19 mouse cellular contexts compared by ENCODE assay signal in genomic region chr4:57109543-57109942, GRCm38 (mm10). TPM values are rescaled to one million over a fixed set of nuclear protein-coding genes. Genes with fewer than 3 reads are reported as not detected.
A peak's percentile ranks its signal among the peaks of the same experiment; 100 is the strongest.
DNase-seq lines count a peak whose midpoint lies in the region; ATAC-seq lines count a peak whose summit lies in the region.
"Had no signal": no experiment of that assay in that cellular context is flagged by ENCODE, and none has a peak within 500 bp of the region (broad histone marks: within the 10 kb centered on the region; RNA-seq: fewer than 3 reads in every experiment).

No protein-coding gene starts in this region.

- no peak for DNase-seq in forebrain, embryonic 10.5 days (ENCODE audit: extremely low spot score, low spot score)
- DNase-seq in retina, embryonic 14.5 days (ENCODE audit: low spot score), result peak; percentile 55
- no peak for DNase-seq in thymus, adult 18-20 months
- DNase-seq in thymus, postnatal 0 days (ENCODE audit: low spot score), result no peak
- DNase-seq: adrenal gland, adult 2 months; adrenal gland, postnatal 25 days; cerebellum, postnatal 10 days; gastrocnemius, adult 2 months; gastrocnemius, postnatal 25 days; heart, postnatal 36 days had no signal

- no peaks in the 10 kb centered on the region for H3K27me3 ChIP-seq in forebrain, embryonic 16.5 days (replicated peaks; ENCODE audit: control insufficient read depth, insufficient read depth, low read length)
- no peaks in the 10 kb centered on the region for H3K27me3 ChIP-seq in forebrain, embryonic 10.5 days (ENCODE audit: poor library complexity, severe bottlenecking)
- peaks cover 19% of the 10 kb centered on the region for H3K27me3 ChIP-seq in megakaryocyte, embryonic 14.5 days (replicated peaks)
- no peaks in the 10 kb centered on the region for H3K27me3 ChIP-seq in midbrain, embryonic 15.5 days (replicated peaks)
- H3K27me3 ChIP-seq: embryonic facial prominence, embryonic 15.5 days; heart, embryonic 13.5 days; hindbrain, embryonic 12.5 days had no signal

- H3K27ac ChIP-seq in forebrain, embryonic 16.5 days (ENCODE audit: low read length), result no peak overlapping the region
- H3K27ac ChIP-seq in forebrain, embryonic 10.5 days, result no peak overlapping the region
- H3K27ac ChIP-seq in midbrain, embryonic 15.5 days, result peak overlapping the region; percentile 50; the same call in 1 of the 2 replicates
- H3K27ac ChIP-seq: embryonic facial prominence, embryonic 15.5 days; gastrocnemius, adult 2 months; heart, embryonic 13.5 days; hindbrain, embryonic 12.5 days had no signal

- no peak overlapping the region for H3K9ac ChIP-seq in forebrain, embryonic 16.5 days (replicated peaks; ENCODE audit: low read depth, low read length)
- no peak overlapping the region for H3K9ac ChIP-seq in midbrain, embryonic 15.5 days
- H3K9ac ChIP-seq: embryonic facial prominence, embryonic 15.5 days; heart, embryonic 13.5 days; hindbrain, embryonic 12.5 days had no signal

- H3K4me2 ChIP-seq in forebrain, embryonic 16.5 days (ENCODE audit: low read length), result no peak overlapping the region
- H3K4me2 ChIP-seq in midbrain, embryonic 15.5 days, result no peak overlapping the region
- H3K4me2 ChIP-seq: embryonic facial prominence, embryonic 15.5 days; heart, embryonic 13.5 days; hindbrain, embryonic 12.5 days had no signal

- no peak overlapping the region for H3K4me3 ChIP-seq in forebrain, embryonic 16.5 days (replicated peaks; ENCODE audit: low read length)
- no peak overlapping the region for H3K4me3 ChIP-seq in forebrain, embryonic 10.5 days
- peak overlapping the region; percentile 50 for H3K4me3 ChIP-seq in megakaryocyte, embryonic 14.5 days (replicated peaks)
- H3K4me3 ChIP-seq in midbrain, embryonic 15.5 days, result no peak overlapping the region
- H3K4me3 ChIP-seq: embryonic facial prominence, embryonic 15.5 days; erythroblast, embryonic 14.5 days; gastrocnemius, adult 2 months; heart, embryonic 13.5 days; hindbrain, embryonic 12.5 days had no signal

- ATAC-seq in forebrain, embryonic 16.5 days, result peak; percentile 57; the same call in 1 of the 2 replicates
- ATAC-seq in megakaryocyte, adult 5-6 weeks (ENCODE audit: poor library complexity, severe bottlenecking), result no peak
- peak; percentile 60; the same call in 1 of the 2 replicates for ATAC-seq in midbrain, embryonic 15.5 days (replicated peaks)
- ATAC-seq: intestine, embryonic 16.5 days had no signal

- no peaks in the 10 kb centered on the region for H3K36me3 ChIP-seq in forebrain, embryonic 16.5 days (ENCODE audit: control insufficient read depth, insufficient read depth)
- H3K36me3 ChIP-seq in forebrain, embryonic 10.5 days (replicated peaks), result no peaks in the 10 kb centered on the region
- no peaks in the 10 kb centered on the region for H3K36me3 ChIP-seq in megakaryocyte, embryonic 14.5 days (replicated peaks; ENCODE audit: low read length)
- H3K36me3 ChIP-seq in midbrain, embryonic 15.5 days (replicated peaks), result no peaks in the 10 kb centered on the region
- H3K36me3 ChIP-seq: embryonic facial prominence, embryonic 15.5 days; heart, embryonic 13.5 days; hindbrain, embryonic 12.5 days had no signal

- H3K9me3 ChIP-seq in forebrain, embryonic 16.5 days (ENCODE audit: control insufficient read depth, low read length), result no peaks in the 10 kb centered on the region
- no peaks in the 10 kb centered on the region for H3K9me3 ChIP-seq in forebrain, embryonic 10.5 days
- no peaks in the 10 kb centered on the region for H3K9me3 ChIP-seq in megakaryocyte, embryonic 14.5 days
- H3K9me3 ChIP-seq in midbrain, embryonic 15.5 days, result no peaks in the 10 kb centered on the region
- H3K9me3 ChIP-seq: embryonic facial prominence, embryonic 15.5 days; heart, embryonic 13.5 days; hindbrain, embryonic 12.5 days had no signal

- H3K4me1 ChIP-seq in forebrain, embryonic 16.5 days (replicated peaks; ENCODE audit: control insufficient read depth, insufficient read depth, low read length), result no peaks in the 10 kb centered on the region
- H3K4me1 ChIP-seq in forebrain, embryonic 10.5 days, result peaks cover 8% of the 10 kb centered on the region; the same call in 1 of the 2 replicates
- H3K4me1 ChIP-seq in megakaryocyte, embryonic 14.5 days, result peaks cover 28% of the 10 kb centered on the region
- peaks cover 9% of the 10 kb centered on the region; the same call in 1 of the 2 replicates for H3K4me1 ChIP-seq in midbrain, embryonic 15.5 days
- H3K4me1 ChIP-seq: heart, embryonic 13.5 days had no signal

- 35% methylated on average over 4 of the region's 4 CpGs for WGBS in forebrain, embryonic 16.5 days
- WGBS in forebrain, embryonic 10.5 days, result 82% methylated on average over 4 of the region's 4 CpGs
- 51% methylated on average over 4 of the region's 4 CpGs for WGBS in midbrain, embryonic 15.5 days

RNA-seq across cellular contexts. Expression of gene Epb41l4b, which starts 33.7 kb away (rescaled TPM):
- 0.67 and 1.2 TPM in 2 replicates for polyA plus RNA-seq in forebrain, embryonic 16.5 days (2015; fragmentation: Nextera tagmentation; extraction: Ambion mirVana)
- polyA plus RNA-seq in forebrain, embryonic 10.5 days (2016; fragmentation: Nextera tagmentation; extraction: Ambion mirVana), result 0.37 and 0.38 TPM in 2 replicates
- polyA plus RNA-seq in megakaryocyte, embryonic 14.5 days (2012; ENCODE audit: insufficient read depth, low replicate concordance), result 0.46 TPM in 1 of 2 replicates, not detected in the other
- total RNA-seq in megakaryocyte, adult 5-6 weeks (2015), result 2.8 and 3.4 TPM in 2 replicates
- total RNA-seq in megakaryocyte, adult 5-6 weeks (2017), result 2.9 and 4.1 TPM in 2 replicates
- polyA plus RNA-seq in midbrain, embryonic 15.5 days (2015; fragmentation: Nextera tagmentation; extraction: Ambion mirVana), result 3.5 and 3.7 TPM in 2 replicates
- polyA plus RNA-seq in thymus, postnatal 0 days (2015; fragmentation: Nextera tagmentation; extraction: Ambion mirVana), result 2.2 and 2.4 TPM in 2 replicates
